Mouse (Mus musculus): Measurements from ENCODE around the gene Hdgfl3. TPM values are rescaled to one million over a fixed set of nuclear protein-coding genes. Genes with fewer than 3 reads are reported as not detected.

Gene Hdgfl3
- total and polyA plus RNA-seq, 3 experiments, result 0.04 TPM; not detected in 2

DNA sequence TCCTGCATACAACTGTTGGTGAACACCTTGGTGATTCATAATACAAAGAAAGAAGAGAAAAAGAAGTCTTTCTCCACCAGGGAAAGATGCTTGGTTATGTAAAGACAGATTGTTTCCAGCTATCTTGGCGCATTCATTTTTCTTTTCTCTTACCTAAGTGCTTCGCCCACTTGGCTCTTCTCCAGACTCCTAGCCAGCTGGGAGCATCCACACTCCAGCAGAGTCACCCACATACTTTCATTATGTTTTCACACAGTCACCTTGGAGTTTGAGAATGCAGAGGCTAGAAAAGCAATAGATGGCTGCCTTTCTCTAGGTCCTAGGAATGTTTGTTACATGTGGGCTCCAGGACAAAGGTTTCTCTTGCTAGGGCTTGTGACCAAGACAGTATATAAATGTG lies 16.2 kb upstream of the Hdgfl3 start:
- dilution Hi-C loops (cut with MboI; ENCODE audit: extremely low pct_ligation_motif_present, extremely low pct_unique_long_range_greater_than_20kb, low sequenced_read_pairs) (no loop called here), in situ Hi-C loops (cut with MboI; ENCODE audit: low pct_ligation_motif_present, low pct_unique_long_range_greater_than_20kb, low sequenced_read_pairs) (loop anchor here (10.0 to 25.0 kb wide), 2 partner anchors 156 to 162 kb away; no protein-coding TSS in a partner anchor)
- H3K36me3 ChIP-seq (replicated peaks in 1 of 2; ENCODE audit: control insufficient read depth in 1 of 2, insufficient read depth in 1 of 2, low read length in 1 of 2), result no peaks in the 10 kb centered on the region
- no peaks in the 10 kb centered on the region for H3K4me1 ChIP-seq (ENCODE audit: control insufficient read depth in 1 of 2, insufficient read depth in 2 of 2)
- H3K27ac ChIP-seq (ENCODE audit: insufficient read depth, low read depth), result no peak overlapping the region
- H3K79me2 ChIP-seq (replicated peaks; ENCODE audit: control insufficient read depth, extremely low read depth, insufficient read depth, poor library complexity, severe bottlenecking), result no peaks in the 10 kb centered on the region
- no peaks in the 10 kb centered on the region for H3K27me3 ChIP-seq (replicated peaks)
- H3K9me3 ChIP-seq (replicated peaks; ENCODE audit: low read length), result no peaks in the 10 kb centered on the region
- no peak for DNase-seq (ENCODE audit: extremely low read depth)
- TF ChIP-seq JUN (IDR thresholded peaks at IDR 0.05; ENCODE audit: insufficient read depth, low read depth, low read length), result no peak
- TF ChIP-seq HCFC1 (IDR thresholded peaks at IDR 0.05; ENCODE audit: low read depth, low read length), result no peak
- TF ChIP-seq ZMIZ1 (IDR thresholded peaks at IDR 0.05; ENCODE audit: low read depth, low read length), result no peak
- TF ChIP-seq ZC3H11A (IDR thresholded peaks at IDR 0.05; ENCODE audit: low read depth, low read length), result no peak
- TF ChIP-seq ZKSCAN1 (IDR thresholded peaks at IDR 0.05; ENCODE audit: borderline replicate concordance, low read depth, low read length), result no peak
- TF ChIP-seq MAX (IDR thresholded peaks at IDR 0.05; ENCODE audit: low read length), result no peak
- no peak for TF ChIP-seq TBP (conservative IDR thresholded peaks at IDR 0.05; ENCODE audit: low read depth, low read length)
- TF ChIP-seq NRF1 (IDR thresholded peaks at IDR 0.05; ENCODE audit: low read depth, low read length), result no peak
- no peak for TF ChIP-seq SMC3 (IDR thresholded peaks at IDR 0.05; ENCODE audit: low read depth, low read length)
- no peak for TF ChIP-seq MEF2A (IDR thresholded peaks at IDR 0.05; ENCODE audit: borderline replicate concordance, low read depth, low read length)
- no peak for TF ChIP-seq USF1 (IDR thresholded peaks at IDR 0.05; ENCODE audit: low read depth, low read length)
- no peak for TF ChIP-seq POLR2A (IDR thresholded peaks at IDR 0.05; ENCODE audit: low read depth, low read length)
- TF ChIP-seq EP300 (IDR thresholded peaks at IDR 0.05; ENCODE audit: low read length), result no peak
- no peak for TF ChIP-seq GABPA (IDR thresholded peaks at IDR 0.05; ENCODE audit: insufficient replicate concordance, low read depth, low read length)
- no peak for TF ChIP-seq ZNF384 (IDR thresholded peaks at IDR 0.05; ENCODE audit: low read depth, low read length)
- no peak for TF ChIP-seq MXI1 (IDR thresholded peaks at IDR 0.05; ENCODE audit: low read depth, low read length)
- TF ChIP-seq PAX5 (IDR thresholded peaks at IDR 0.05; ENCODE audit: low read length), result no peak
- no peak for TF ChIP-seq CTCF (conservative IDR thresholded peaks at IDR 0.05 in 1 of 2, IDR thresholded peaks at IDR 0.05 in 1 of 2; ENCODE audit: low read depth in 2 of 2, low read length in 2 of 2)
- TF ChIP-seq MAZ (IDR thresholded peaks at IDR 0.05; ENCODE audit: low read depth, low read length), result no peak
- no peak for TF ChIP-seq NELFE (IDR thresholded peaks at IDR 0.05; ENCODE audit: low read depth, low read length)
- H3K4me2 ChIP-seq (ENCODE audit: insufficient read depth, low read depth, poor library complexity, severe bottlenecking), result no peak overlapping the region
- H3K4me3 ChIP-seq (replicated peaks in 1 of 3; ENCODE audit: low read depth in 2 of 3, low read length in 2 of 3, poor library complexity in 1 of 3), result no peak overlapping the region
- H3K9ac ChIP-seq (ENCODE audit: insufficient read depth, low read depth), result no peak overlapping the region

GRCm38 (mm10) chr7:81945398-81945797 lies 11.1 kb upstream of the Hdgfl3 start:
- in situ Hi-C loops (cut with MboI; ENCODE audit: low pct_ligation_motif_present, low pct_unique_long_range_greater_than_20kb, low sequenced_read_pairs), result no loop called here
- H3K9me3 ChIP-seq (replicated peaks; ENCODE audit: low read length), result no peaks in the 10 kb centered on the region
- DNase-seq (ENCODE audit: extremely low read depth), result no peak
- no peak overlapping the region for H3K4me2 ChIP-seq (ENCODE audit: insufficient read depth, low read depth, poor library complexity, severe bottlenecking)
- no peaks in the 10 kb centered on the region for H3K27me3 ChIP-seq (replicated peaks)
- H3K79me2 ChIP-seq (replicated peaks; ENCODE audit: control insufficient read depth, extremely low read depth, insufficient read depth, poor library complexity, severe bottlenecking), result no peaks in the 10 kb centered on the region
- no peak overlapping the region for H3K4me3 ChIP-seq (replicated peaks in 1 of 3; ENCODE audit: low read depth in 2 of 3, low read length in 2 of 3, poor library complexity in 1 of 3)
- no peak overlapping the region for H3K27ac ChIP-seq (ENCODE audit: insufficient read depth, low read depth)
- no peaks in the 10 kb centered on the region for H3K36me3 ChIP-seq (replicated peaks in 1 of 2; ENCODE audit: control insufficient read depth in 1 of 2, insufficient read depth in 1 of 2, low read length in 1 of 2)
- no peaks in the 10 kb centered on the region for H3K4me1 ChIP-seq (ENCODE audit: control insufficient read depth in 1 of 2, insufficient read depth in 2 of 2)
- TF ChIP-seq KAT2A (IDR thresholded peaks at IDR 0.05; ENCODE audit: insufficient replicate concordance, low read length) (no peak), NELFE (IDR thresholded peaks at IDR 0.05; ENCODE audit: low read depth, low read length) (no peak), ETS1 (conservative IDR thresholded peaks at IDR 0.05; ENCODE audit: low read depth, low read length) (no peak), SIN3A (IDR thresholded peaks at IDR 0.05; ENCODE audit: low read length) (no peak), CTCF (conservative IDR thresholded peaks at IDR 0.05 in 1 of 2, IDR thresholded peaks at IDR 0.05 in 1 of 2; ENCODE audit: low read depth in 2 of 2, low read length in 2 of 2) (peak in 1 of 2 experiments; percentile 15; a peak in 1 of 4 replicates), USF1 (IDR thresholded peaks at IDR 0.05; ENCODE audit: low read depth, low read length) (no peak)
- dilution Hi-C loops (cut with MboI; ENCODE audit: extremely low pct_ligation_motif_present, extremely low pct_unique_long_range_greater_than_20kb, low sequenced_read_pairs), result no loop called here
- H3K9ac ChIP-seq (ENCODE audit: insufficient read depth, low read depth), result no peak overlapping the region
